Comparison of ENCODE assay signal across 7 mouse cellular contexts in the genomic region with DNA sequence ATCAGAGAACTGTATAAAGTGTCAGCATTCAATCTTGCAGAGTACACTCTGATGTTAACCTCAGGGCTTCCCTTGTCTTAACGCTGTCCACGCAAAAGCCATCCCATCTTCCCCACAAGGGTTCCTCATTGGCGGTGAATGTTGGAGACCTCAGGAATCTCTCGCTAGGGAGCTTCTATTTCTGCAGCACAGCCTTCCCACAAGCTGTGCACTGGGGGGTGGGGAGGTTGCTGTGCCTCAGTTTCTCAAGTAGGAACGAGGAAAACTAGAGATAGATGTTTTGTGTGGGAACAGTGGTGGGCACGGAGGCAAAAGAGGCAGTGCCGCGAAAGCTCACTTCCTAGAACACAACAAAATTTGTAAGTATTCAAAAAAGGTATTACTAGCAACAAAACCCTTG. TPM values are rescaled to one million over a fixed set of nuclear protein-coding genes. Genes with fewer than 3 reads are reported as not detected.
DNase-seq lines count a peak whose midpoint lies in the region; ATAC-seq lines count a peak whose summit lies in the region.

A gene (plus strand): TSS at position 301 of the 400 bp plus-strand sequence.

- no peak for DNase-seq in urinary bladder, adult 2 months (ENCODE audit: low spot score)
- no peak for DNase-seq in urinary bladder, postnatal 25 days (ENCODE audit: low spot score)
- no peak for DNase-seq in midbrain, embryonic 14.5 days
- DNase-seq in thymus, postnatal 4 days, result no peak
- no peak for DNase-seq in right cerebral cortex, adult 2 months (ENCODE audit: low spot score in 2 of 2)

- 34% methylated on average over 8 of the region's 8 CpGs for WGBS in forebrain, embryonic 16.5 days
- 45% methylated on average over 8 of the region's 8 CpGs for WGBS in intestine, embryonic 15.5 days
- WGBS in midbrain, embryonic 14.5 days, result 27% methylated on average over 8 of the region's 8 CpGs

- no peaks in the 10 kb centered on the region for H3K27me3 ChIP-seq in forebrain, embryonic 16.5 days (replicated peaks; ENCODE audit: control insufficient read depth, insufficient read depth, low read length)
- no peaks in the 10 kb centered on the region for H3K27me3 ChIP-seq in intestine, embryonic 15.5 days (replicated peaks)
- no peaks in the 10 kb centered on the region for H3K27me3 ChIP-seq in midbrain, embryonic 14.5 days (ENCODE audit: control insufficient read depth, insufficient read depth, low read length)

- ATAC-seq in forebrain, embryonic 16.5 days, result no peak
- ATAC-seq in intestine, embryonic 15.5 days, result no peak
- no peak for ATAC-seq in midbrain, embryonic 14.5 days (ENCODE audit: low FRiP score, low TSS enrichment)

- H3K9ac ChIP-seq in forebrain, embryonic 16.5 days (replicated peaks; ENCODE audit: low read depth, low read length), result peak within 1 kb of the TSS; percentile 98
- H3K9ac ChIP-seq in intestine, embryonic 15.5 days, result peak within 1 kb of the TSS; percentile 90
- peak within 1 kb of the TSS; percentile 94 for H3K9ac ChIP-seq in midbrain, embryonic 14.5 days (replicated peaks; ENCODE audit: low read length)

- H3K9me3 ChIP-seq in forebrain, embryonic 16.5 days (ENCODE audit: control insufficient read depth, low read length), result no peaks in the 10 kb centered on the region
- no peaks in the 10 kb centered on the region for H3K9me3 ChIP-seq in intestine, embryonic 15.5 days
- H3K9me3 ChIP-seq in midbrain, embryonic 14.5 days (ENCODE audit: control insufficient read depth, low read length), result no peaks in the 10 kb centered on the region

- peak within 1 kb of the TSS; percentile 82 for H3K4me3 ChIP-seq in forebrain, embryonic 16.5 days (replicated peaks; ENCODE audit: low read length)
- H3K4me3 ChIP-seq in intestine, embryonic 15.5 days (replicated peaks), result peak within 1 kb of the TSS; percentile 83
- peak within 1 kb of the TSS; percentile 82 for H3K4me3 ChIP-seq in midbrain, embryonic 14.5 days (replicated peaks; ENCODE audit: low read depth, low read length)

- H3K4me2 ChIP-seq in forebrain, embryonic 16.5 days (ENCODE audit: low read length), result peak within 1 kb of the TSS; percentile 83
- peak within 1 kb of the TSS; percentile 76 for H3K4me2 ChIP-seq in intestine, embryonic 15.5 days (replicated peaks)
- H3K4me2 ChIP-seq in midbrain, embryonic 14.5 days (ENCODE audit: low read length), result peak within 1 kb of the TSS; percentile 86

- no peaks in the 10 kb centered on the region for H3K36me3 ChIP-seq in forebrain, embryonic 16.5 days (ENCODE audit: control insufficient read depth, insufficient read depth)
- no peaks in the 10 kb centered on the region for H3K36me3 ChIP-seq in intestine, embryonic 15.5 days
- H3K36me3 ChIP-seq in midbrain, embryonic 14.5 days (ENCODE audit: control insufficient read depth, insufficient read depth, low read length), result no peaks in the 10 kb centered on the region

- H3K4me1 ChIP-seq in forebrain, embryonic 16.5 days (replicated peaks; ENCODE audit: control insufficient read depth, insufficient read depth, low read length), result peaks cover 33% of the 10 kb centered on the region
- H3K4me1 ChIP-seq in intestine, embryonic 15.5 days (replicated peaks), result peaks cover 19% of the 10 kb centered on the region
- H3K4me1 ChIP-seq in midbrain, embryonic 14.5 days (ENCODE audit: control insufficient read depth, insufficient read depth, low read length), result peaks cover 36% of the 10 kb centered on the region

- H3K27ac ChIP-seq in forebrain, embryonic 16.5 days (ENCODE audit: low read length), result peak within 1 kb of the TSS; percentile 92
- peak within 1 kb of the TSS; percentile 93 for H3K27ac ChIP-seq in intestine, embryonic 15.5 days
- H3K27ac ChIP-seq in midbrain, embryonic 14.5 days (replicated peaks; ENCODE audit: low read depth, low read length), result peak within 1 kb of the TSS; percentile 87

RNA-seq across cellular contexts. Expression of the gene that starts here (rescaled TPM):
- polyA plus RNA-seq in urinary bladder, adult 2 months (2012; rRNA removed), result 32.2 and 43.4 TPM in 2 replicates
- 51.1 and 53.3 TPM in 2 replicates for polyA plus RNA-seq in forebrain, embryonic 16.5 days (2015; fragmentation: Nextera tagmentation; extraction: Ambion mirVana)
- polyA plus RNA-seq in intestine, embryonic 15.5 days (2015; fragmentation: Nextera tagmentation; extraction: Ambion mirVana), result 63.6 and 66.4 TPM in 2 replicates
- 39.8 and 57.8 TPM in 2 replicates for polyA plus RNA-seq in midbrain, embryonic 14.5 days (2014; fragmentation: Nextera tagmentation; extraction: Ambion mirVana)
